Mouse (Mus musculus) embryonic facial prominence, embryonic 15.5 days (tissue): ENCODE results near the gene Kdm2b. TPM values are rescaled to one million over a fixed set of nuclear protein-coding genes. Genes with fewer than 3 reads are reported as not detected.
A peak's percentile ranks its signal among the peaks of the same experiment; 100 is the strongest.
"Not testable (repeated sequence)": the region's sequence is repeated elsewhere in the genome, so short reads cannot be mapped to it uniquely, and the experiment has no call there.

Experiments used
- ATAC-seq: fragments of 200-750 bp; cut with Nextera tagmentation; 2 replicates; pipeline ENCODE4 v1.8.0; 2017; ENCODE audit warnings: low read depth, moderate TSS enrichment; ENCODE audit not compliant: insufficient number of reproducible peaks, low FRiP score, low TSS enrichment
- H3K27ac ChIP-seq: fragments of 300-500 bp; sonication (generic); replicated peaks from 2 replicates; pipeline ENCODE4 v1.5.1; 2015; ENCODE audit warnings: mild to moderate bottlenecking, inconsistent platforms
- H3K27me3 ChIP-seq: fragments of 300-500 bp; sonication (generic); 2 replicates; pipeline ENCODE4 v1.6.1; 2015; ENCODE audit warnings: inconsistent platforms
- H3K36me3 ChIP-seq: fragments of 300-500 bp; sonication (generic); 2 replicates; pipeline ENCODE4 v1.6.1; 2015; ENCODE audit warnings: mild to moderate bottlenecking, inconsistent platforms
- H3K4me1 ChIP-seq: fragments of 300-500 bp; sonication (generic); 2 replicates; pipeline ENCODE4 v1.6.1; 2015; ENCODE audit warnings: inconsistent platforms
- H3K4me2 ChIP-seq: fragments of 300-500 bp; sonication (generic); replicated peaks from 2 replicates; pipeline ENCODE4 v1.6.1; 2015; ENCODE audit warnings: mild to moderate bottlenecking, inconsistent platforms
- H3K4me3 ChIP-seq: fragments of 300-500 bp; sonication (generic); replicated peaks from 2 replicates; pipeline ENCODE4 v1.5.1; 2015; ENCODE audit warnings: mild to moderate bottlenecking, inconsistent platforms
- H3K9ac ChIP-seq: fragments of 300-500 bp; sonication (generic); 2 replicates; pipeline ENCODE4 v1.6.1; 2015; ENCODE audit warnings: inconsistent platforms
- H3K9me3 ChIP-seq: fragments of 300-500 bp; sonication (generic); replicated peaks from 2 replicates; pipeline ENCODE4 v1.6.1; 2016; ENCODE audit warnings: inconsistent platforms
- WGBS: fragments of 180-500 bp; shearing (Covaris S2); methylation state at CpG from one replicate; pipeline ENCODE4 v1.1.7; 2015; 5-methylcytosine and 5-hydroxymethylcytosine counted together
- polyA plus RNA-seq: library from polyadenylated mRNA; unstranded; fragments of >200 nt; fragmentation: Nextera tagmentation; extraction: Ambion mirVana; gene quantifications from 2 replicates; pipeline ENCODE4 v1.2.1, GENCODE M21; 2015

Gene Kdm2b
- polyA plus RNA-seq, 1 experiment from 2014 or later: 43.9 TPM

DNA sequence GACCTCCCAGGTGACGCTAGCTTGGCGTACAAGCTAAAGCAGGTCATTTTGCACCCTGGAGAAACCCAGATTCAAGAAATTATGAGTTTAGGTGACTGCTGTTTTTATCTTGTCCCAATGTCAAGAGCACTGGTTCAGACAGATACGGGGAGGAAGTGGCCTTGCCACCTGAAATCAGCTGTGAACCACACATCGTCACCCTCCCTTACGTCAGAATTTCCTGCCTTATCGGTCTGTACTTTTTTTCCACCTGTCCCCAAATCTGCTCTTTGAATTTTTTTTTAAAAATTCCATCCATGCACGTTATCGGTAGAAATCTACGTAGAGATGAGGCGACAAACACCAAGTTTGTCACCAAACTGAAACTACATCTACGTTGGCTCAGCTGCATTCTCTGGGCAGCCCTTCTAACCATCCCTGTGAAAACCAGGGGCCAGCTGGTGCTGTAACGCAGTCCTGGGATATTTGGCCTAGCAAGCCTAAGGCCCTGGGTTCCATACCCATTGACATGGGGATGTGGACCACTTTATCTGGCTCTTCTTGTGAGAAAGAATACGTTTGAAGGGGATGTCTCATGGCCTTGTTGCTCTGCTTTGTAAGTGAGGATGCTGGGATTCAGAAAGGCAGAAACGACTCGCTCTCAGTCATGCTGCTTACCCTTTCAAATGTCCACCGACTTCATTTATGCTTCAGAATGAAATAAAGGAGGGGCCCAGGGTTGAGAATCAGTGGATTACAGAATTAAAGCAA lies 963 bp upstream of the Kdm2b start:
- Histone ChIP-seq H3K27ac (no peak overlapping the region), H3K36me3 (no peaks in the 10 kb centered on the region), H3K4me3 (peak overlapping the region; percentile 69; the same call in 1 of the 2 replicates), H3K4me1 (peaks cover 37% of the 10 kb centered on the region), H3K4me2 (peak overlapping the region; percentile 99), H3K9ac (no peak overlapping the region), H3K27me3 (no peaks in the 10 kb centered on the region), H3K9me3 (no peaks in the 10 kb centered on the region)
- ATAC-seq: no peak
- 34% methylated on average over 16 of the region's 16 CpGs for WGBS

GRCm38 (mm10) chr5:122989001-122989525 lies 560 bp downstream of the Kdm2b start:
- Histone ChIP-seq H3K27ac (peak overlapping the region; percentile 87), H3K4me2 (peak overlapping the region; percentile 99), H3K9ac (peak overlapping the region; percentile 57), H3K36me3 (no peaks in the 10 kb centered on the region), H3K4me3 (peak overlapping the region; percentile 69), H3K9me3 (no peaks in the 10 kb centered on the region), H3K4me1 (peaks cover 41% of the 10 kb centered on the region), H3K27me3 (no peaks in the 10 kb centered on the region)
- WGBS: under 1% methylated on average over 36 of the region's 39 CpGs
- ATAC-seq: peak; percentile 49

DNA sequence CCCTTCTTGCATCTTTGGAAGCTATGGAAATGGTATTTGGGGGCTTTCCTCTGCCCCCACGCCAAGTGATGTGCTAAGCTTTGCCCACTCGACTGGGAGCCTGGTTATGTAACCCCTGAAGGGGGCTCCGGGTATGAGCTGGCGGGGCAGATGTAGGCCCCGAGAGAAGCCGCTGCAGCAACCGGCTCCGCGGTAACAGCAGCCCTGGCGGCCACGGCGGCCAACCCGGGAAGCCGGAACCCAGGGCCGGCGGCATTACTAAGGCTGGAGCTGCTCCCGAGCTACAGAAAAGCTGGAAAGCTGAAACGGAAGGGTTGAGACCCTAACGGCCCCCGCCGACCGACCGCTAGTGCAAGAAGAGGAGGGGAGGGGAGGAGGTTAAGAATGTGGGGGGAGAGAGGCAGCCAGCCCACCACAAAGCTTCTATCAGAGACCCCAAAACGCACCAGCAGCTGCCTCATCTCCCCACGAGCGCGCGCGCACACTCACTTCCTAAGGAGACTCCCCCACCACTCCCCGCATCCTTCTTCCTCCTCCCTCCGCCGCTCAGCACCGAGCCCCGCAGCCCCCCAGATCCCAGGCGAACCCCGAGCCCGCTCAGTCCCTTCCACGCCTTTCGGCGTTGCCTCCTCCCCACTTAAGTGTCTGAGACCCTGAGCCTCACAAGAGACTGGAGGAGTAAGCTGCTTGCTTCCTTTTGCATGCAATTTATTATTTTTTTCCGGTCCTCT lies 1.4 kb downstream of the Kdm2b start:
- 0% methylated on average over 40 of the region's 41 CpGs for WGBS
- H3K36me3 ChIP-seq: no peaks in the 10 kb centered on the region
- peak overlapping the region; percentile 56 for H3K9ac ChIP-seq
- peak overlapping the region; percentile 99 for H3K4me2 ChIP-seq
- H3K27ac ChIP-seq: peak overlapping the region; percentile 58
- H3K4me3 ChIP-seq: peak overlapping the region; percentile 69
- H3K27me3 ChIP-seq: no peaks in the 10 kb centered on the region
- ATAC-seq: no peak
- H3K9me3 ChIP-seq: no peaks in the 10 kb centered on the region
- peaks cover 41% of the 10 kb centered on the region for H3K4me1 ChIP-seq

- Histone ChIP-seq H3K9me3 (no peaks in the 10 kb centered on the region), H3K9ac (peak overlapping the region; percentile 56), H3K4me2 (peak overlapping the region; percentile 99), H3K27ac (peak overlapping the region; percentile 58; the same call in 1 of the 2 replicates), H3K27me3 (no peaks in the 10 kb centered on the region), H3K36me3 (no peaks in the 10 kb centered on the region), H3K4me3 (peak overlapping the region; percentile 69), H3K4me1 (peaks cover 41% of the 10 kb centered on the region)
- WGBS: 4% methylated on average over 39 of the region's 39 CpGs
- ATAC-seq: peak; percentile 58
These were observed 2.2 kb downstream of the Kdm2b start for GRCm38 (mm10) chr5:122987211-122988020.

DNA sequence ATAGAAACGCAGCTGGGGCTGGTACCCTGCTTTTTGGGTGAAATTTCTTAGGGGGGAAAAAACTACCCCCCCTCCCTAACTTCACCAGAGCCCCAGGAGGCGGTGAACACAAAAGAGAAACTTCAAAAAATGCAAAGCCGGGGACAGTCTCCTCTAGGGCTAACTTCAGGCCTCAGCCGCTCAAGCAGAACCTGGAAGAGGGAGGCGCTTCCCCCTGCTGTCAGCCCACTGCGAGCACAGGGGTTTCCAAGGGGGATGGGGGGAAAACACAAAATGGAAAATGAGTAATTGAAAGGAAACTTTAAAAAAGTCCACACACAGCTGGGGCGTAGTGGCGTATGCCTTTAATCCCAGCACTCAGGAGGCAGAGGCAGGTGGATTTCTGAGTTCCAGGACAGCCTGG lies 3.5 kb downstream of the Kdm2b start:
- Histone ChIP-seq H3K9ac (no peak overlapping the region), H3K4me2 (no peak overlapping the region), H3K4me1 (peaks cover 41% of the 10 kb centered on the region), H3K27ac (no peak overlapping the region), H3K4me3 (no peak overlapping the region), H3K36me3 (0 out of 2 replicates have a peak, but pooled peaks cover 3% of the 10 kb centered on the region), H3K27me3 (no peaks in the 10 kb centered on the region), H3K9me3 (no peaks in the 10 kb centered on the region)
- WGBS: 44% methylated on average over 8 of the region's 8 CpGs
- ATAC-seq: no peak

GRCm38 (mm10) chr5:122985276-122985675 lies 4.3 kb downstream of the Kdm2b start:
- H3K9me3 ChIP-seq: no peaks in the 10 kb centered on the region
- H3K27ac ChIP-seq: no peak overlapping the region
- H3K36me3 ChIP-seq: 0 out of 2 replicates have a peak, but pooled peaks cover 3% of the 10 kb centered on the region
- H3K4me3 ChIP-seq: no peak overlapping the region
- H3K4me2 ChIP-seq: no peak overlapping the region
- peaks cover 35% of the 10 kb centered on the region for H3K4me1 ChIP-seq
- no peak overlapping the region for H3K9ac ChIP-seq
- 69% methylated on average over 3 of the region's 3 CpGs for WGBS
- no peak for ATAC-seq
- no peaks in the 10 kb centered on the region for H3K27me3 ChIP-seq

GRCm38 (mm10) chr5:122984483-122984882 lies 5.1 kb downstream of the Kdm2b start:
- H3K27me3 ChIP-seq: no peaks in the 10 kb centered on the region
- WGBS: 74% methylated on average over 5 of the region's 5 CpGs
- no peak overlapping the region for H3K4me2 ChIP-seq
- no peak for ATAC-seq
- H3K4me1 ChIP-seq: peaks cover 27% of the 10 kb centered on the region
- no peak overlapping the region for H3K4me3 ChIP-seq
- H3K36me3 ChIP-seq: 0 out of 2 replicates have a peak, but pooled peaks cover 3% of the 10 kb centered on the region
- no peak overlapping the region for H3K27ac ChIP-seq
- no peaks in the 10 kb centered on the region for H3K9me3 ChIP-seq
- no peak overlapping the region for H3K9ac ChIP-seq

- WGBS: 78% methylated on average over 8 of the region's 8 CpGs
- no peaks in the 10 kb centered on the region for H3K4me1 ChIP-seq
- no peaks in the 10 kb centered on the region for H3K27me3 ChIP-seq
- H3K4me2 ChIP-seq: no peak overlapping the region
- no peak overlapping the region for H3K4me3 ChIP-seq
- H3K9ac ChIP-seq: no peak overlapping the region
- H3K27ac ChIP-seq: no peak overlapping the region
- H3K9me3 ChIP-seq: no peaks in the 10 kb centered on the region
- no peak for ATAC-seq
- 0 out of 2 replicates have a peak, but pooled peaks cover 3% of the 10 kb centered on the region for H3K36me3 ChIP-seq
These were observed 10.7 kb downstream of the Kdm2b start for GRCm38 (mm10) chr5:122978970-122979369.

DNA sequence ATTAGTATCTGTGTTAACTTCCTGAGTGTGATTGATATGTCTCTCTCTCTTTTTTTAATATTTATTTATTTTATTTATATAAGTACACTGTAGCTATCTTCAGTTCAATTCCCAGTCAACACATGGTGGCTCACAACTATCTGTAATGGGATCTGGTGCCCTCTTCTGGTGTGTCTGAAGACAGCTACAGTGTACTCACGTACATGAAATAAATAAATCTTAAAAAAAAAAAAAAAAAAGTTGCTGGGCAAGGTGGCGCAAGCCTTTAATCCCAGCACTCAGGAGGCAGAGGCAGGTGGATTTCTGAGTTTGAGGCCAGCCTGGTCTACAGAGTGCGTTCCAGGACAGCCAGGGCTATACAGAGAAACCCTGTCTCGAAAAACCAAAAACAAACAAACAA lies 14.9 kb downstream of the Kdm2b start:
- H3K4me1 ChIP-seq, H3K4me2 ChIP-seq: not testable (repeated sequence)

DNA sequence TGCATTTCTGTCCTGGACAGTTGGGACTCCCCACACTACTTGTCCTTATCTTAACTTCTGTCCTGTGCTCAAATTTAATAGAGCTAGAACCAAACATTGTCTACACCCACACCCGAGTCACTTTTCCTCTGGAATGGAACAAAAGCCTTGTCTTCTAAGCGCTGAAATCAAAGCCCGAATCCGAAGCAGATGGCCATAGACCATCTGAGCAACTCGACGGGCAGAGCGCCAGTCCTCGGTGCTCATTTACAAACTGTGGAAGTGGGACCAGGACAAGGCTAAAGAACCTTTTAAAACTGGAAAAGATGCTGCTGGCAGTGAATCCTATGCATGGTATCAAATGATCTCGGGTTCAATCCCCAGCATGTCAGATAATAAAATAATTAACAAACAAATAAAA lies 17.5 kb downstream of the Kdm2b start:
- H3K4me3 ChIP-seq: no peak overlapping the region
- H3K4me1 ChIP-seq: no peaks in the 10 kb centered on the region
- H3K27ac ChIP-seq: no peak overlapping the region
- no peak for ATAC-seq
- H3K36me3 ChIP-seq: no peaks in the 10 kb centered on the region
- no peak overlapping the region for H3K9ac ChIP-seq
- H3K27me3 ChIP-seq: no peaks in the 10 kb centered on the region
- WGBS: 53% methylated on average over 9 of the region's 9 CpGs
- no peaks in the 10 kb centered on the region for H3K9me3 ChIP-seq
- no peak overlapping the region for H3K4me2 ChIP-seq

More for the DNA sequence above, 14.9 kb downstream of the Kdm2b start:
- 94% methylated on average over 4 of the region's 4 CpGs for WGBS
- not testable (repeated sequence) for H3K9ac ChIP-seq, H3K36me3 ChIP-seq, ATAC-seq, H3K9me3 ChIP-seq, H3K27me3 ChIP-seq, H3K27ac ChIP-seq, H3K4me3 ChIP-seq

- Histone ChIP-seq H3K27ac (no peak overlapping the region), H3K4me2 (no peak overlapping the region), H3K4me3 (no peak overlapping the region), H3K4me1 (no peaks in the 10 kb centered on the region), H3K9ac (no peak overlapping the region), H3K27me3 (no peaks in the 10 kb centered on the region), H3K36me3 (no peaks in the 10 kb centered on the region), H3K9me3 (no peaks in the 10 kb centered on the region)
- ATAC-seq: no peak
- WGBS: 84% methylated on average over 4 of the region's 4 CpGs
These were observed 18.2 kb downstream of the Kdm2b start for GRCm38 (mm10) chr5:122971438-122971837.
